Mouse (Mus musculus) layer of hippocampus, postnatal 14 days (tissue): ENCODE data around the gene Nupl1. TPM values are rescaled to one million over a fixed set of nuclear protein-coding genes. Genes with fewer than 3 reads are reported as not detected.

Experiments
- DNase-seq, 2 experiments: peaks; one replicate each; pipeline ENCODE4 v3.0.0; 2021 to 2022; ENCODE audit warnings: low spot score in 2 of 2, mixed read lengths in 1 of 2
- long read RNA-seq, 2 experiments: library from polyadenylated mRNA; stranded (forward); transcript quantifications; one replicate each; pipeline ENCODE4 v2.0.0; 2021
- total RNA-seq, 2 experiments: library from RNA; stranded (reverse); gene quantifications; 2 replicates each; pipeline ENCODE4 v1.2.3; 2021

Gene Nupl1
- total RNA-seq = not detected
- long read RNA-seq, experiment 1, partial matches to known transcripts = 13 of 13 reads
- long read RNA-seq, experiment 1, other reads (novel, unspliced or antisense) = 0 of 13 reads
- long read RNA-seq, experiment 2, partial matches to known transcripts = 9 of 9 reads
- long read RNA-seq, experiment 2, other reads (novel, unspliced or antisense) = 0 of 9 reads

DNA sequence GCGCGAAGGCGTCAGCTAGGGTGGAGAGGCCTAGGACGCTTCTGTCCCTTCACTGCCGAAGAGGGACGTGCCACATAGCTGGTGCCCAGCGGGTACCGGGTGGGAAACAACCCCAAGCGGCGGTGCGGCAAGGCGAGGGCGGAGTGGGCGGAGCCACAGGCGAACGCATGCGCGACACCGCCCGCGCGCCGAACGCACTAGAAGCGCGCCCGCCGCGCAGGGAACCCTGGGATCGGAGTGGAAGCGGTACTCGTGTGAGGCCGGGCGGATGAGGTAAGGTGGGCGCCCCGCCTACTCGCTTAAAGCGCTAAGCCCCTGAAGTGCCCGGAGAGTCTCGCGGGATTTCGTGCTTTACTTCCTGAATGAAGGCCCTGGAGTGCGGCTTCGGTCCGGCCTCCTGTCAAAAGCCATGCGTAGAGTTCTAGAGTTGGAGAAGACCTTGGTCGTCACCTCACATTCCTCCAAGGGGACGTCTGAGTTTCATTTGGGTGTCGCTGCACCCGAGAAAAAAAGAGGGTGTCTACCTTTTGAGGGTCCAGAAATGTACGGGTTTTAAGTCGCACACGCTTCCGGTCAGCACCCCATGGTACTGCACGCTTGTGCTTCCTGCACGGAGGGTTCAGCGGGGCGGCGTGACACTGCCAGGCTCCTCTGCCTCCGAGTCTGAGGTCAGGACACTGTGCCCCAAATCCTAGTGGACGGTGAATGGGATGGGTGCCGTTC, at the start of gene Nupl1, which contains the start of gene Gm49336:
Gene Nupl1 (minus strand): TSS at position 151 of the 723 bp plus-strand sequence.
Gene Gm49336 (minus strand): TSS at position 227 of the 723 bp plus-strand sequence.
- peak; percentile 96 to 99 for DNase-seq

DNA sequence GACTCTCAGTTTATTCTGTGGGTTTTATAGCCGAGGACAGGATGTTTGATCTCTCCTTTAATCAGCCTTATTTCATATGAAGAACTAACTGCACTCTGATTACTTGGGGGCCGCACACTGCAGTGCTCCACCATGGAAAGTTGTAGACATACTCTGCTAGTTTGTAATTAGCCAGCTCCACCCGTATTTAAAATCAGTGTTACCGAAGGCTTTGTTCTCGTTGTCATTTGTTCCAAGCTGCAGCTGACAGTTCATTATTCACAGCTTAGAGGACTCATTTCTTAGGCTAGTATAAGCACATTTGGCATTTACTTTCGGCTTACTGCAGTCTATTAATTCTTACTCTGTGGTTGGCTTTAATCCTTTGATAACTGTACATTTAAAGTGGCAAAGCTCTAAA, 49.8 kb upstream of the Nupl1 start:
- no peak for DNase-seq

DNA sequence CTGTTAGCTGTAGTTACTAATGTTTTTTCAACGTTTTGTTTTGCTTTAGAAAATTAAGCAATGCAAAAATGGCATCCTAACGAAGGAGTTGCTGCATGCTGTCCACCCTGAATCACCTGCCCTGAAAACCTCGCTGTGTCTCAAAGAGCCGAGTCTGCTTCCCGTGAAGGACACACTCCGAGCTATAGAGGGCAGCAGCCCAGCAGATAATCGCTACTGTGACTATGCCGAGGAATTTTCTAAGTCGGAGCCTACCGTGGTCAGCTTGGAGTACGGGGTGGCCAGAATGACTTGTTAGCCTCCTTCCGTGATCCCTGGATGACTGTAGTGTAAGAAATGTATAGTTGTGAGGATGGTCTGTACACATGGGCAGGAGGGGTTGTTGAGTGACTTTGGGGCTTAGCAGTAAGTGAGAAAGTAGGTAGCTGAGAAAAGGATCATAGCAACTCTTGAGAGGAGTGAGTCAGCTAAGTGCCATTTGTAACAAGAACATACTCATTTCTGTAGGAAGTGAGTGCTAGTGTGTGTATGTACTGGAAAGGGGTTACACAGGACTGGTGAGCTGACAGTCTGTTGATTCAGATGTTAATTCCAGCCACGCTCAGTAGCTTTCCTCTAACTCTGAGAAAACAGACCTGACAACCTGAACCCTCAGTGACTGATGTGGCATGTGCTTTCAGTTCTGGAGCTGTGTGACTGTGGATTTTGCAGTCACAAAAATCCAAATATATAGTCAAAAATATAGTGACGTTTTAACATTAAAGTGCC, 49.2 kb upstream of the Nupl1 start:
- no peak for DNase-seq

DNA sequence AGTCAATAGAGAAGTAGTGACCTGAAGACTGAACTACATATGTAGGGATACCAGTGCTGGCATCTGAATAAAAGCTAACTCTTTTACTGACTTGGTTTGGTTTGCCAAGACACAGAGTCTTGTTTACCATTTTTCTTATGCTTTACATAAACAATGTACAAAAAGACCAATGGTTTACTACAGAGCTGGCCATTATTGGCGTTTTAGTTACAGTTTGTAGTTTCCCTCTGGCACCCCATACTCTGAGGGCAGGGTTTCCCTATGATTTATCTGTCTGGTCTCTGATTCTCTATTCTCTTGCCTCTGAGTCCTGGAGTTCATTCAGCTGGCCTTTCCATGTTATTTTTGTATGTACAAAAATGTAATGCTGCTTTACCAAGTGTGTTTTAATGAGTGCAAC, 44.3 kb upstream of the Nupl1 start:
- no peak for DNase-seq

DNA sequence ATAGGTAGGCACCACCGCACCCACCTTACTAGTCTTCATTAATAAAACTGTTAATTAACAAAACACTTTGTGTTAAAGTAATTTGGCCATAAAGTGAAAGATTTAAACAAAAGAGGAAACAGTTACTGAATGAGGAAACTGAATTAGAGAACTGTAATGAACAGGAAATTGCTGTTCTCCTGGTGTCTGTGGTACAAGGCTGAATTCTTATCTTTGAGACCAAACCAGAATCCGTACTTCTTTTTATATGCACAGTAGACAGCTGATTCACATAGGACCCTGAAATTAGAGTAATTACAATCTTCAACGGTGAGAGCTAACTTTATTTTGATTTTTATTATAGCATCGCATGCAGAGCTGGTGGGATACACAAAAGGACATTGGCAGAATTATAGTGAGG, 39.1 kb upstream of the Nupl1 start:
- no peak for DNase-seq

DNA sequence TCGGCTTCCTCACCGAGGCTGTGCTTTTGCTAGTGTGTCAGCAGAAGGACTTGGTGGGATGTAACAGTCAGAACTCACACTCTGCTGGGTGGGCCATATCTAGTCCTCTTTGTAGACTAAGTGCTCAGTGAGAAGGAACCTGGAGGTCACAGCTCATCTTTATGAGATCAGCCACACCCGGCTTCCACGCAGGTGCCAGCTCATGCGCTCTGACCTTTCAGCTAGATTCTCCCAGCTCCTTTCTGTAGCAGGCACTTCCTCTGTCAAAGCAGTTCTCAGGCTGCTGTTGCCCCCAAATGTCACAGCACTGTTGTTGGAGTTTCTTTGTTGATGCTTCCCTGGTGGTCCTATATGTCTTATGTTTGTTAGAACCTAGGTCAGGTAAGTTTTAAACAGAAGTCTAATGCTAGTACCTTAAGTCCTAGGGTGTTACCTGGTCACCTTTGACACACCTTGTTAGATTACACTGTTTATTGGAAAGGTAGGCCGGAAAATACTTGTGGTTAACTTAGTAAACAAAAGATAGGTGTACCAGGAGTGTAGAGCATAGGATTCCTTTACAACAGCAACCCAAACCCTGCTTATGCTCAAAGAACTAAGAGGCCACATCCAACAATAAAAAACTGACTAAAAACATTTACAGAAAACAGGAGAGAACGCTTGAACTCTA, 35.1 kb upstream of the Nupl1 start:
- DNase-seq = no peak

DNA sequence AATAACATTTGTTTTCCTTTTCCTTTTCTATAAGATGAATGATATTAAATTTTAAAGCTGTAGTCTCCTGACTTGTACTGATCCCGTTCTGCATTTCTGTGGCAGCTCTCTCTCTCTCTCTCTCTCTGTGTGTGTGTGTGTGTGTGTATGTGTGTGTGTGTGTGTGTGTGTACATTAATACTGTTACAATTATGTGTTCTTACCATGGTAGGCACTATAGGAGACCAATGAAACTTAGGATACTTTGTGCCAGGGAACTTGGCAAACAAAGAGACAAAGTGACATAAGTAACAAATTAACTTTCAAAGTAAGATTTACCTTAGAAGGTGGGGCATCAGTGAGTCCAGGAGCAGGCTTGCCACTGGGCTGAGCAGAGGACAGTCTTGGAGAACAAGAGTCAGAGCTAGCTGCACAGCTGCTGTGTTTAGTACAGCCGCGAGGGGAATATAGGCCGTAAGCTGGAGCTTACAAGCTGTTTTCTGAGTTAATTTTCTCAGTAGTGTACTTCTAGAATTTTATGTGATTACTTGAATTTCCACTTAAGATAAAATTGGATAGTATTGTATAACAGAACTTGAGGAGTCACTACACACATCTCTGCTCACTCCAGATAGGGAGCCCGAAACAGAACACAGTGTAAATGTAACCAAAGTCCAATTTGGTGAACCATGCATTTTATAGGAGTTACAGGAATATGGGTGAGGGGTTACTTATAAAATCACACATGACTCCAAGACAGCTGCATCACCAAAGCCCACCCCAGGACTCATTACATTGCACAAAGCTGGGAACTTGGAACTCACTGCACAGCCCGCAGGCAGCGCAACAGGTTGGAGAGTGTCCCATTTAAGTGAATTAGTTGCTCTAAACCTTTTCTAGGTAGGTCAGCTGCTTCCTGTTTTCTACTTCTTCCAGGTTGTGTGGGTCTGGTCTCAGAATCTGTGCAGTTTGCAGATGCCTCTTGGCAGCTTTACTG, 24.4 kb upstream of the Nupl1 start:
- DNase-seq = no peak

DNA sequence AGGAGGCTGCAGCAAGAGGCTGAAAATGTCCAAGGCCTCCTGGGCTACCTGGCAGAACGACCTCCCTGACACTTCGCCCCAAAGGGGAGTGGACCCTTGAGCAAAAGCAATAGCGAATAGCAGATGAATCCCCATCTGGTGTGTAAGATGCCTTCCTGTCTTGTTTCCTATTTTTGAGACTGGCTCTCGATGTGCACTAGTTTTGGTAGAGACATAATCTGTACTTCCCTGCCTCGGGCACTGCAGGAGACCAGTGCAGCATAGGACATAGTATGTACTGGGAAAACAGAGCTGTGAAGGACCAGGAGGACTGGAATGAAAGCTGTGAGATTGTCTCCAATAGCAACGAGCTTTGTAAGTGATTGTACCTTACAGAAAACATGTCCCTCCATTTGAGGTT, 22.1 kb upstream of the Nupl1 start:
- no peak for DNase-seq

DNA sequence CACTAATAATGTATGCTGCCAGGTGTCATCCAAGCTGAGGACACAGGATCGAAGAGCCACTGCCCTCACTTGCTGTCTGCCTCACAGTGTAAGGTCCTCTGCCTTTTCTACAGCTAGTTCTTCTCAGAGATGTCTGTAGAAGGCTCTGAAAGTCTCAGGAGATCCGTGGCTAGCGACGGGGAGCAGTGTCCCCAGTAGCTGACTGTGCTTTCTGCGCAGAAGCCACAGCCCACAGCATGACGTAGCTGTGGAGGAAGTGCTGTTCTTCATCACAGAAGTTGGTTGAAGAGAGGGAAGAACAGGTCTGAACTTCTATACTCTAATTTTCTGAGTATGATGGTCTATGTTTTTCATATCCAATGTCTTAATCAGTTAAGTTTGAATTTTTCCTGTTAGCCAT, 18.1 kb upstream of the Nupl1 start:
- no peak for DNase-seq

DNA sequence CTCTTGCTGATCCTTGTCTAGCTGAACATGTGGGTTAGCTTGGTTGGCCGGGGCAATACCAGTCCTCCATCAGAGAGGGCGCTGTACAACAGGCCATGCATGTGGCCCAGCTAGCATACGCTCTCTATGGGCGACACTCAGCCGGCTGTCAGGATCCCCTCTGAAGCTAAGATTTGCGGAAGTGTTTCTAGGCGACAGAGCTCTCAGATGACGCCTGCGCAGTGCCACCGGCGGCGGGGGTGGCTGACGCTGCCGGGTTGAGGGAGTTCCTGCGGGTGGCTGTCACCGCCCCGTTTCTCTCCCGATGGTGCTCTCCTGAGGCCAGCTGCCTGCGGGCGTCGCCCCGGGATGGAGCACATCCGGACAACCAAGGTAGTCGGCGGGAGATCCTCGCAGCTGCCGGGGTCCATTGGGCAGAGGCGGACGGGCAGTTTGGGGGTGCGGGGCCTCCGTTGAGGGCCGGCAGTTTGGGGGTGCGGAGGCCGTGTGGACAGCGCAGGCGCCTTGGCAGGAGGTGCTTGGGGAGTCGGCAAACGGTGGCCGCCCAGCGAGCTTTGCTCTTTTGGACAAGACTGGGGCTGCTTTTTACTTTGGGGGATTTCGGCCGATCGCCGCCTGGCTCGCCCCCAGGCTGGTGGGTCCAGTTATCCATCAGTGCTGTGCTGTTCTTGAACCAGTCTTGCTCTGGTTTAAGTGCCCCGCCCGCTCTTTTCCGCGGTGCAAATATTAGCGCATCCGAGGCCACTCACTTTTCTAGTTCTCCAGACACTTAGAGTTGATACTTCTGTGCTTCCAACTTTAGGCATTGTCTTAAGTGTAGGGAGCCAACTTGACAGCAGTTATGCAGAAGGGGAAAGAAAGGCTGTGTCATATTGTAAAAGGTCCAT, 14.0 kb upstream of the Nupl1 start, which contains the start of gene Mtmr6:
Gene Mtmr6 (plus strand): TSS at position 239 of the 887 bp plus-strand sequence.
- DNase-seq = peak; percentile 90 to 97

DNA sequence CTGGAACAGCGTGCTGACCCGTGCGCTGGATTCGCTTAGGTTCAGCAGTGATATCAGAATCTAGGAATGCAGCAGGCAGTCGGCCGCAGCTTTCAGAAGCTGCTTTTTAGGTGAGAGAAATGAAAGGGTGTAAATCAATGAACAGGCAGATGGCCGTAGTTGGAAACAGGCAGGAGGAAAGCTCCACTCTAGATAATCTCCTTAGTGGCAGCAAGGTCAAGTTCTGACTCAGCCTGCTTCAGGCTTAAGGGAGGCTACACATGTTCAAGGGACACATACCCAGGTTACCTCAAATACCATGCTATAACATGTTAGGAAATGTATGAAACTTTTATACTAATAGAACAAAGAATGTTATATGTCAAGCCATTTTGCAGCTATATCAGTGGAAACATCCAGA, 11.1 kb upstream of the Nupl1 start:
- no peak for DNase-seq

DNA sequence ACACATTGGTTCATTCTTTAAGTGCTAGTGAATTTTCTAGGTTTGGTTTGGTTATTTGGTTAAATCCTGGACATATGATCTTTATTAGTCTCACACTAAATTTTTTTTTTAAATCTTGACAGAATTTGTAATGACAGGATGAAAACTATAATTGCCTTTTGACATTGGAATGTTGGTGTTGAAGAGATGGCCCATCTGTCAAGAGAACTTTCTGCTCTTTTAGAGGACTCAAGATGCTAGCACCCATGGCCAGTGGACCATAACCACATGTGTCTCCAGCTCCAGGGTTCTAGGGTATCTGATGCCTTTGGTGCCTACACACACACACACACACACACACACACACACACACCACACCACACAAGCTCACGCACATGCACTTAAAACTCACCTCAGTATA, 6.6 kb upstream of the Nupl1 start:
- DNase-seq = no peak

DNA sequence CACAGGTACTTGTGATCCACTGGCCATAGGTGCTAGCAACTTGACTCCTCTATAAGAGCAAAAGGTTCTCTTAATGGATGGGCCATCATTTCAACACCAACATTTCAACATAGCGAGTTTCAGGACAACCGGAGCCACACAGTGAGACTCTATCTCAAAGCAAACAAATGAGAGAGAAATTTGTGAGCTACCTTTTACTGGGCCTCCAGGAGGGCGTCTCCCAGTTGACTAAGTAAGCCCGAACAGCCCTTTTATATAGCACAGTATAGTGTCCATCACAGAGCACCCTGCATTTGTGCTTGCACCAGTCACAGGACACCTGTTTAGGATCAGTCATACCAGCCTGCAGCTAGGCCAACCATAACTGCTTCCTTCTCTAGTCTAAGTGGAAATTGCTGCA, 5.9 kb upstream of the Nupl1 start:
- no peak for DNase-seq

DNA sequence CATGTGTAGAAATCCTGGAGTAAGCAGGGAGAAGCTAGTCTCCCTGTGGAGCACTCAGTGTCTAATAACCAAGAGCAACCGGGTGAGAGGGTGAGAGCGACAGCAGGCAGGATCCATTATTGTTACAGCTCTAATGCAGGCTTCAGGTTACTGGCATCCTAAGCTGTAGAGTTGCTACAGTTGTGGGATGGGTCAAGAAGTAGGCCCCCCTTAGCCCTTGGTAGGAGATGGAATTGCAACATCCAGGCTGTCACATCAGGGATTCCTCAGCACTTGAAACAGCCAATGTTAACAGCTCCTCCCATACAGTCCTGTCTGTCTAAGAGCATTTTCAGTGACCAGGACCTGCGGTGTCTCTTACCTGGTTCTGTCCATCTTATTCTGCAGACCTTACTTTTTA, 5.1 kb upstream of the Nupl1 start:
- DNase-seq = no peak

DNA sequence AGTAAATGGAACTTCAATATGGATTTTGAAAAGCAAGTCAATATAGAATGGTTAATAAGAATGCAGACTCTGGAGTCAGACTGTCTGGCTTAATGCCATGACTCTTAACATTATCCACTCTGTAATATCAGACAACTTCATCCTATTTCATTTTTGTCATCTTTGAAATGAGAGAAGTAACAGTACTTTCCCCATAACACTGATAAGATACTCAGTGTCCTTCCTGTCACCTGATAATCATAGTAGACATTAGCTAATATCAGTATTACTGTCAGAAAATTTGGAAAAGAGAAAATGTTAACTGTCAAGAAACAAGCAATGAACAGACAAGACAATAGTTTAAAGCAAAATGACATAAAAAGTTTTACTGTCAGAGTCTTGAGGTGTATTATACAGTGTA, 3.5 kb upstream of the Nupl1 start:
- DNase-seq = no peak

DNA sequence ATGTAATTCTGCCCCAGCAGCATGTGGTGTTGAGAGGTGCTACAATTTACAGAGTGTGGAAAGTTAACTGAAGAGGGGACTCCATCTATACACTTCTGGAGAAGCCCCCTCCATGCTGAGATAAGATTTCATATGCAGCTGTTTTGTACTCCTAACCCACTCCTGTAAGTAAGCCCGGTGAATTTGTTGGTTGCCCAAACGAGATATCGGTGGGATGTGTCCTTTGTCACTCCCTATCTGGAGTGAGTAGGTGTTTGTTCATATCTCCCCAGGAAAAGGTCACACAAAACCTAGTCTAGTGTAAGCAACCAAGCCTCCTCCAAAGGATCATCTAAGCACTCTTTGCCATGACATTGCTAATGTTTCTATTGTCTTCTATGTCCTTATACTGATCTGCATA, 2.2 kb upstream of the Nupl1 start:
- DNase-seq = no peak

DNA sequence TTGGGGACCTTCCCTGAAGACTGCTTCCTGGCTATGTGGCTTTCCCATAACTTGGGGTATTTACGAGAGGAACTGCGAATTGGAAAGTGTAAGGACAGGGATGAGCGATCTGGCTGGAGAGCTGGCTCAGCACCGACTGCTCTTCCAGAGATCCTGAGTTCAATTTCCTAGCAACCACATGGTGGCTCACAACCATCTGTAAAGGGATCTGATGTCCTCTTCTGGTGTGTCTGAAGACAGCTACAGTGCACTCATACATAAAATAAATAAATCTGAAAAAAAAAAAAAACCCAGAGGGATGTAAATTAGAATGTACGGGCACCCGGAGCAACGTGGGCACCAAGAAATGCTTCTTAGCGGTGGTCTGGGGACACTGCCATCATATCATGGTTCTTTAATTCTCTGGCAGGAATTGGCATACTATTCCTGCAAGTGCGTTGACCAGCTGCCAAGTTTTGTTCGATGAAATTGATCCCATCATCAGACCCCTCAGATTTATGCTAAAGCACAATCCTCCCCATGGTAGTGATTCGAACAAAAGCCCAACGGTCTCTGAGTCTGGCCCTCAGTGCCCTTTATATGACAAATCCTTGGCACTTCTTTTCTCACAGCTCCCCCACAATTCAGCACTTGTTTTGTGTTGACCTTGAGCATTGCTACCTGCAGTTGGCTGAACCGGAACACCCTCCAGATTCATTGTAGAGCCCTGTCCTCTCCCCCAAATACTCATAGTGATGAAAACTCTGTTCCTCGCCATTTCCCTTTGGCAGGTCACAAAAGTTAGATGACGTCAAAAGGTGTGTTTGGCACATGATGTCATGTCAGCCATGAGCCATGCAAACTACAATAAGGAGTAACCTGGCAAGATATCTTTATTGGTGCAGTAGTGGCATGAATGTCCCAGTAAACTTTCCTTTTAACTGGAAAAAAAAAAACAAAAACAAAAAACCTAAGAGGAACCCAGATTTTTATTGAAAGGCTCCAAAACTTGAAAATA, 1.1 kb upstream of the Nupl1 start:
- DNase-seq = peak in 1 of 2 experiments; percentile 40

DNA sequence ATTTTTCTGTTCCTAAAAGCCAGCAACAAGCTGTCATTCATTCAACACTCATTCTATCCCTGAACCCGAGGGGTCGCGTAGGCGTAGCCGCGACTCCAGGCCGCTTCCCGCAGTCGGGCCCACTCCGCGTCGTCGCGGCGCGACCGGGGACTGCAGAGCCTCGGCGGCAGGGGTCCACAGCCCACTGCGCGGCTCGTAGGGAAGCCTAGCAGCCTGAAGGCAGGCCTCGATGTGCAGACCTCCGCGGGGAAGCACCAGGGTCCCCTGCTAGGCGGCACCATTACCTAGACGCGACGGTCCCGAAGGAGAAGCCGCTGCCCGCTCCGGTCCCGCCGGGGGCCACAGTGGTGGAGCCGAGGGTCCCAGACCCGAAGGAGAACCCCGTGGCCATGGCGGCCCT, 352 bp downstream of the Nupl1 start:
- no peak for DNase-seq
